Mouse (Mus musculus) heart, postnatal 10 days (tissue): ENCODE data around the gene Tfap2c. TPM values are rescaled to one million over a fixed set of nuclear protein-coding genes. Genes with fewer than 3 reads are reported as not detected.

Experiments used
- DNase-seq, 2 experiments: peaks; one replicate each; pipeline ENCODE4 v3.0.0; 2021
- intact Hi-C: fragments of 180-260 bp; cut with DNase I; formaldehyde crosslinking; loops from one replicate; pipeline ENCODE4 v1.15.1; 2025
- total RNA-seq, 2 experiments: library from RNA; stranded (reverse); gene quantifications; 2 replicates each; pipeline ENCODE4 v1.2.3; 2021

The Tfap2c gene
- total RNA-seq, 2 experiments from 2014 or later = not detected

- peak; percentile 56 to 72 for DNase-seq
- intact Hi-C loops = loop anchor here (1.0 to 5.0 kb wide), 2 partner anchors 223 to 277 kb away; no protein-coding TSS in a partner anchor
Measured at GRCm38 (mm10) chr2:172550364-172551080, 1.1 kb downstream of the Tfap2c start.

GRCm38 (mm10) chr2:172551081-172551720 lies 1.8 kb downstream of the Tfap2c start:
- DNase-seq = peak in 1 of 2 experiments; percentile 14
- intact Hi-C loops = loop anchor here (5.0 kb wide), 1 partner anchor 276 kb away; no protein-coding TSS in a partner anchor

- DNase-seq = no peak
- intact Hi-C loops = loop anchor here (5.0 kb wide), 1 partner anchor 275 kb away; no protein-coding TSS in a partner anchor
Measured at GRCm38 (mm10) chr2:172551872-172552271, 2.5 kb downstream of the Tfap2c start.

- intact Hi-C loops = loop anchor here (5.0 kb wide), 1 partner anchor 275 kb away; no protein-coding TSS in a partner anchor
- DNase-seq = no peak
Measured at GRCm38 (mm10) chr2:172552666-172553065, 3.3 kb downstream of the Tfap2c start.

- no peak for DNase-seq
- intact Hi-C loops = loop anchor here (5.0 kb wide), 1 partner anchor 273 kb away; no protein-coding TSS in a partner anchor
Measured at GRCm38 (mm10) chr2:172554211-172554610, 4.8 kb downstream of the Tfap2c start.

- intact Hi-C loops = no loop called here
Measured at GRCm38 (mm10) chr2:172558674-172559468, 9.5 kb downstream of the Tfap2c start.

GRCm38 (mm10) chr2:172561016-172561415 lies 11.6 kb downstream of the Tfap2c start:
- intact Hi-C loops = no loop called here
- DNase-seq = no peak

More at GRCm38 (mm10) chr2:172558674-172559468, 9.5 kb downstream of the Tfap2c start:
- no peak for DNase-seq

GRCm38 (mm10) chr2:172567835-172568234 lies 18.4 kb downstream of the Tfap2c start:
- DNase-seq = no peak
- intact Hi-C loops = no loop called here

GRCm38 (mm10) chr2:172568466-172568865 lies 19.1 kb downstream of the Tfap2c start:
- intact Hi-C loops = no loop called here
- no peak for DNase-seq

- DNase-seq = no peak
- intact Hi-C loops = no loop called here
Measured at GRCm38 (mm10) chr2:172577196-172577766, 27.9 kb downstream of the Tfap2c start.

GRCm38 (mm10) chr2:172579221-172579620 lies 29.8 kb downstream of the Tfap2c start:
- peak; percentile 69 to 78 for DNase-seq
- intact Hi-C loops = no loop called here

GRCm38 (mm10) chr2:172580536-172581265 lies 31.3 kb downstream of the Tfap2c start:
- no peak for DNase-seq
- intact Hi-C loops = no loop called here

GRCm38 (mm10) chr2:172583312-172583711 lies 33.9 kb downstream of the Tfap2c start:
- intact Hi-C loops = no loop called here
- no peak for DNase-seq

GRCm38 (mm10) chr2:172585329-172585728 lies 35.9 kb downstream of the Tfap2c start:
- DNase-seq = no peak
- intact Hi-C loops = no loop called here

GRCm38 (mm10) chr2:172589048-172589447 lies 39.7 kb downstream of the Tfap2c start:
- intact Hi-C loops = no loop called here

GRCm38 (mm10) chr2:172590839-172591238 lies 41.4 kb downstream of the Tfap2c start:
- DNase-seq = no peak
- intact Hi-C loops = no loop called here

More at GRCm38 (mm10) chr2:172589048-172589447, 39.7 kb downstream of the Tfap2c start:
- DNase-seq = no peak

- intact Hi-C loops = no loop called here
- no peak for DNase-seq
Measured at GRCm38 (mm10) chr2:172594326-172594725, 44.9 kb downstream of the Tfap2c start.

- no peak for DNase-seq
- intact Hi-C loops = no loop called here
Measured at GRCm38 (mm10) chr2:172597056-172597455, 47.7 kb downstream of the Tfap2c start.

GRCm38 (mm10) chr2:172597881-172598280 lies 48.5 kb downstream of the Tfap2c start:
- intact Hi-C loops = no loop called here
- DNase-seq = no peak

GRCm38 (mm10) chr2:172604625-172605024 lies 55.2 kb downstream of the Tfap2c start:
- intact Hi-C loops = no loop called here
- no peak for DNase-seq
